Mouse (Mus musculus): ENCODE results near the gene Pax1.

Pax1 gene

DNA sequence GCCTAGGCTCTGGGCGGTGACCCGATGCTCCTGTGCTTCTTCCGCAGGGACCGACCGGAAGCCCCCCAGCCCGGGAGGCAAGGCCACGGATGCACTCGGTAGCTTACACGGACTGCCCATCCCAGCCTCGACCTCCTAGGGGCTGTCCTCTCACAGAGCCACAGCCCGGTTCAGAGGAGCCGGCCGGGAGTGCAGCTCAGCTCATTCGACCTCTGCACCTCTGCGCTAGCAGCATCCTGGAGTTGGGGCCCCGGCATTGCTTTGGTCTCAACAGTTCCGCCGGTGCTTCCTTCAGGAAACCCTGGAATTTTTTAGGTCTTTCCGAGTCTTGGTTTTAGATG is 11.9 kb downstream of the Pax1 start:
- DNase-seq: no peak

DNA sequence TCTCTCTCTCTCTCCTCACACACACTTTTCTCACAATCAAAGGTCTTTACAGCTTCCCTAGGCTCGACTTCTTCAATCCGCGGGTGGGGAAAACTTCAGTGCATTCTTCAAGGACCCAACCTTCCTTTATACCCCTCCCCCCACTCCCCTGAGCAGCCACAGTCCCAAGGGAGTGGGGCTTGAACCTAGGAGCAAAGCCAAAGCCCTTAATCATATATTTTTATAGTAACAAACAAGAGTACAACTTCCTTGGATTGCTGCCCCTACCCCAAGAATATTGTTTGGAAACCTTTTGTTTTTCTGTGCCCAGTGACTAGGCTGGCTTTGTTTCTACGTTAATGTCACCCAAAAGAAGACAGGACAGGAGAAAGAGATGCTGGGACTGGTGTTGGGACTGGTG is 12.5 kb downstream of the Pax1 start:
- DNase-seq: no peak

DNA sequence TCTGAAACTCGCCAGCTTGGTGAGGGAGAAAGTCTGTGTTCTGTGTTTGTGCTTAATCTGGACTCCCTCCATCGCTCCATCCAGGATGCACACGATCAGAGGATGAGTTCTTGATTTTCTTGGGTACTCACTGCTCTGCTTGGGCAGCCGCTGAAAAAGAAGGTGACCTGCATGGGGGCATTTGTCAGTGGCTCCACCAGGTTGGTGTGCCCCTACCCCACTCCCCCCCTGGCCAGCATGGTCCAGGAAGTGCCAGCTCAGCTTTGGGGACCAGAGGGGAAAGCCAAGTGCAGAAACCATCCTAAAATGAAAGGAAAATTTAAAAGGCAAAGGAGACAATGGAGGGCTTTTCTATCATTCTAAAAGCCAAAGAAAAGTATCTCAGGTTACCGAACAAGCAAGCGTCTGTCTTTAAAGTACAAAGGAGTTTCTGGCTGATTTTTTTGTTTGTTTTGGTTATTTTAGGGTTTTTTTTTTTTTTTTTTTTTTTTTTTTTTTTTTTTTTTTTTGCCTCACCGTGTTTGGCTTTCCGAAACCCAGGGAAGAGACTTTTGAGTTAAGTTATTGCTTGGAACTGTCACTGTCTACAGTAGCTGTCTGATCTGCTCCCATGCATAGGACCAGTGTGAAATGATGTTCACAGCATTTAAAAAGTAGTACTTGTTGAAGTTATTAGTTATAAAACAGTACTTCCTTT is 13.4 kb downstream of the Pax1 start:
- DNase-seq: no peak

DNA sequence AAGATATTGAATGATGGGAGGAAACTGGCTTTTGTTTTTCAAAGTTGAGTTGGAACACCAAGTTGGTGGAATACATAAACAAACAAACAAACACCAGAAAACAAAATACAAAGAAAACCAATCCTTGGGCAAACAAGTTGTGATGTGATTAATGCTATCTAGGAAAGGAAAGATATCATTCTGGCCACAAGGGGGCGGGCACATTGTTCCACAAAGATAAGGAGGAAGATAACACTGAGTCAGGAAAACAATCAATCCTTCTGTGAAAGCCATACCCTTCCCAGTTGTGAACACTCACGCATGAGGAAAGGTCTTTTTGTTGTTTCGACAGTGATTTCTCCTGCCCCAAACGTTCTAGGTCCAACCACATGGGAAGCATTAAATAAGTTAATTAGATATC is 17.2 kb downstream of the Pax1 start:
- DNase-seq: no peak

DNA sequence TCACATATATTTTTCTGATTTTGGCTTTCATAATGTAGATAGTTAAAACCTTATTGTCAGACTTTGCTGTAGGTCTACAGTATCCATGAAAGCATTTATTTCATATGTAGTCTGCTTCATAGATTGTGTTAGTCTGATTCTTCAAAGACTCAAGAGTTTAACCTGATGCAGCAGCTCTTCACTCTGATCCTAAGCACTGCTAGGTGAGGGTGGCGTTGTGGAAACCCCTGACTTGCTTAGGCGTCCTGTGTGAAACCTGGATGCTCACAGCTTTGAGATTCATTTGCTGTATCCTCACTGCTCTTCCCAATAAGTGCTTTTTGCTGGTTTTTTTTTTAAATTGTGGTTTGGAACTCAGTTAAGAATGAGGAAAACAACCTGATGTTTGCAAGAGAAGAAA is 21.6 kb downstream of the Pax1 start:
- no peak for DNase-seq

DNA sequence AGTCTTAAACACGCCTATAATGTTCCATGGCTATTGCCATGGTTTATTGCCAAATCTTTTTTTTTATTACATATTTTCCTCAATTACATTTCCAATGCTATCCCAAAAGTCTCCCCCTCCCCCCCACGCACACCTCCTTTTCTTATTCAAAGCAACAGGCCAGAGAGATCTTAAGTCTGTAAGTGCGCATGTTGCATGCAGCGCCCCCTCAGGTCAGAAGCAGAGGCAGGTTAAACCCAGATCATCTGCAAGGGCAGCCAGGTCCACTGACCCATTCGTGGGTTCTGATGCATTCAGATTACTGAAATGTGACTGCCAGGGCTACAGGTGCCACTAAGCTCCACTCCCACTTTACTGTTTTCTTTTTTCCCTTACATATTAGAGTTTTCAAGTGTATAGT is 25.2 kb downstream of the Pax1 start:
- no peak for DNase-seq

DNA sequence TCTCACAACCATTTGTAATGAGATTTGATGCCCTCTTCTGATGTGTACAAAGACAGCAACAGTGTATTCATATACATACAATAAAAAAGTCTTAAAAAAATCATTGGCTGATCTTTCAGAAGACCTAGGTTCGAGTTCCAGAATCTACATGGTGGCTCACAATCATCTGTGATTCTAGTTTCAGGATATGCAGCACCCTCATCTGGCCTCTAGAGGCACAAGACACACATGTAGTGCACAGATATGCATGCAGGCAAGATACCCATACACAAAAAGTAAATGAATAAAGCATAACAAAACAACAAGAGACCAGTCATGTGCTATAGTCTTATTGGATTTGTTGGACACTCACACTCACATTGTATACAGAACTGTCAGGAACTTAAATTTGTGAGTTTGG is 47.6 kb downstream of the Pax1 start:
- DNase-seq: no peak

DNA sequence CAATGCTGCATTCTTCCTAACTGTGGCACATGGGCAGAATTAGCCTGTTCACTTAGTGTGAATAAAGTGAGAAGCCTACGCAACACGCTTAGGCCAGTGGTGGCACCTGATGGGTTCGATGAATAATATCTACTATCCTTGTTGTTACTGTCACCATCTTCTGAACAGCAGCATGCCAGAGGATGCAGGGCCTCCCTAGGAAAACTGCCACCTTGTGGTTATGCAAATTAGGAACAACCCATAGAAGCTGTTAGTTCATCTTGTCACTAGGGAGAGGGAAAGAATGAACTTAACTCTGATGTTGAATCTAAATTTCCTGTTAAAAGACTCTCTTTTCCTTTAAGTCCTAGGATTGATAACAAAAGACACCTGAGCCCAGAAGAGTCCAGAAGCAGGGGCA is 53.3 kb downstream of the Pax1 start:
- DNase-seq: no peak

DNA sequence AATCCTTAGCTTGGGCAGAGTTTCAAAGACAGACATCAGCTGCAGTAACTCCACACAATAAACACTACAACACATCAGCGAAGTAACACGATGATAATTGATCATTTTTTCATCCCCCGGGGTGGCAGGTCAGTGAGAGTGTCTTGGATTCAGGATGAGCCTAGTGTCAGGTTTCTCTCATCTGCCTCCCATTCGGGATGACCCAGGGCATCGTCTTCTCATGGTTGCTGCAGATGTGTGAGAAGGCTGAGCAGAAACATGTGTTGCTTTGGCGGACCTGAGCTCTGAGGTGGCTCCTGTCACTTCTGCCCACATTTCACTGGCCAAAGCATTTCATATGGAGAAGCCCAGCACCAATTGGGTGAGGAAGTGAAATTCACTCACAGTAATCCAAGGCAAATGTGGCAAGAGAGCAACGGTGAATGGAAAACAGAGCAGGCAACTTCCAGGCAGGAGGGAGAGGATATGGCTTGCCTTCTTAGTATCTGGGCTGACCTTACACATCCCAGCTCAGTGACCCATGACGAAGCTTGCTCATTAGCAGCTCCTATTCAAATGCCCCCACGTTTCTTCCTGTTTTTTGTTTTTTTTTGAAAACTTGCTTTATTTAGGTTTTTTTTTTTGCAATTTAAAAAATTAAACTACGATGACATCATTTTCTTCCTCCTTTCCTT is 63.0 kb downstream of the Pax1 start:
- DNase-seq: no peak

DNA sequence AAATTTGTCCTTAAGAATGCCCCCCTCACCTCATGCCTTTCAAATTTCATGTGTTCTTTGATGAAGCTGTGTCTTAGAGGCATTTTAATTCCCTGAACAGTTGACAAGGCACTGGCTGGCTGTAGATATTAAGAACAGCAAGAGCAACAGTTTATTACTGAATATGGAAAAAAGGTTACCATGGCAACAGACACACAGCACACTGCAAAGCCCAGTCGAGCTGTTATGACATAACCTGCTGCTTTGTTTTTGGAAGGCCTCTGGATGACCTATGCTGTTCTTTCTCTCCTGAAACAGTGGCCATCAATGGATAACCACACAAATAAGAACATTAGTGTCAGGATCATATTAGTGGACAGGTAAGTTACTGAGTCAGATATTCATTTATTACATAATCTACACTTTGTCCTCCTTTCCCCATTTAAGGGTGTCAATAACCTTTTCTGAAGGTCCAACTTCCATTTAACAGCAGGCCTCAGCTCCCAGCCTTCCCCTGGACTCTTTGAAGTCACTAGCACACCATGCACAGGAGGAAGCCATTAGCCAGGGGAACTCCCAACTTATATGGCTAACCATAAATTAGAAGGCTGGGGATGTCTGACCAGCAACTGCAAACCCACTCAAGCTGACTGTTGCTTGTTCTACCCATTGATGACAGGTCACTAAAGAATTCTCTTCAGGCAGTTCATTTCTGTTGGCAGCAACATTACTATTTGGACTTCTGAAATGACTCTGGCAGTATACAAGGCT is 68.1 kb downstream of the Pax1 start:
- DNase-seq: no peak

DNA sequence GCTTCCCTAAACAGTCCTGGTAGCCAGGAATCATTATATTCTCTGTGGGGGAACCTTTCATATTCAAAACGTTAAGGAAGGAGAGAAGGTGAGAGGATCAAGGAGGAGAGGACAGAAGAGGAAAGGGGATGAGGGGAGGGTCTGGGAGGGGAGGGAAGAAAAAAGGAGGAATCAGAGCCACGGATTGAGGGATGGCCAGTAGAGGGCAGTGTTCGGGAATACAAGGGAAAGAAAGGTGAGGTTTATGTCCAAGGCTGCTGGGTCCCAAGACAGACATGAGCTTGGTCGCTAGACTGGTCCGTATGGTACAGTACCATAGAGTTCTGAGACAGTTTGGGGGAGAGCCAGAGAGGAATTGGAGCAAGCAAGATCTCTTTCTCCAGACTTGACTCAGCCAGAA is 71.4 kb downstream of the Pax1 start:
- DNase-seq: no peak
